Mouse (Mus musculus) right cerebral cortex, adult 18-20 months (tissue): ENCODE data around the gene Hlf.

ENCODE experiments used
- DNase-seq: peaks from one replicate; pipeline ENCODE4 v3.0.0; 2022; ENCODE audit warnings: mixed read lengths

The Hlf gene

GRCm38 (mm10) chr11:90370367-90370766 lies 20.3 kb downstream of the Hlf start:
- DNase-seq: no peak

- peak; percentile 97 for DNase-seq
Measured at GRCm38 (mm10) chr11:90369605-90370004, 21.1 kb downstream of the Hlf start.

- DNase-seq: no peak
Measured at GRCm38 (mm10) chr11:90369115-90369514, 21.6 kb downstream of the Hlf start.

GRCm38 (mm10) chr11:90367894-90368860 lies 22.5 kb downstream of the Hlf start:
- DNase-seq: no peak

GRCm38 (mm10) chr11:90364865-90365264 lies 25.8 kb downstream of the Hlf start:
- DNase-seq: no peak

- no peak for DNase-seq
Measured at GRCm38 (mm10) chr11:90363821-90364497, 26.7 kb downstream of the Hlf start.

- no peak for DNase-seq
Measured at GRCm38 (mm10) chr11:90363406-90363805, 27.3 kb downstream of the Hlf start.

- DNase-seq: no peak
Measured at GRCm38 (mm10) chr11:90360536-90360935, 30.2 kb downstream of the Hlf start.

- no peak for DNase-seq
Measured at GRCm38 (mm10) chr11:90358063-90358462, 32.6 kb downstream of the Hlf start.

- no peak for DNase-seq
Measured at GRCm38 (mm10) chr11:90357371-90357770, 33.3 kb downstream of the Hlf start.

GRCm38 (mm10) chr11:90356495-90357304 lies 34.0 kb downstream of the Hlf start:
- DNase-seq: no peak

GRCm38 (mm10) chr11:90356036-90356435 lies 34.7 kb downstream of the Hlf start:
- no peak for DNase-seq

GRCm38 (mm10) chr11:90355270-90355681 lies 35.4 kb downstream of the Hlf start:
- no peak for DNase-seq

GRCm38 (mm10) chr11:90352696-90353095 lies 38.0 kb downstream of the Hlf start:
- no peak for DNase-seq

GRCm38 (mm10) chr11:90350153-90350512 lies 40.6 kb downstream of the Hlf start:
- DNase-seq: no peak

- DNase-seq: no peak
Measured at GRCm38 (mm10) chr11:90349486-90350152, 41.1 kb downstream of the Hlf start.

- no peak for DNase-seq
Measured at GRCm38 (mm10) chr11:90347667-90348459, 42.8 kb downstream of the Hlf start.

GRCm38 (mm10) chr11:90345746-90346145 lies 44.9 kb downstream of the Hlf start:
- DNase-seq: no peak

GRCm38 (mm10) chr11:90342858-90343257 lies 47.8 kb downstream of the Hlf start:
- no peak for DNase-seq

- no peak for DNase-seq
Measured at GRCm38 (mm10) chr11:90342267-90342666, 48.4 kb downstream of the Hlf start.

- no peak for DNase-seq
Measured at GRCm38 (mm10) chr11:90340836-90341235, 49.9 kb downstream of the Hlf start.

GRCm38 (mm10) chr11:90334816-90335215 lies 55.9 kb downstream of the Hlf start:
- DNase-seq: no peak
